Mouse (Mus musculus): ENCODE data around the gene Faf1.

Gene Faf1

DNA sequence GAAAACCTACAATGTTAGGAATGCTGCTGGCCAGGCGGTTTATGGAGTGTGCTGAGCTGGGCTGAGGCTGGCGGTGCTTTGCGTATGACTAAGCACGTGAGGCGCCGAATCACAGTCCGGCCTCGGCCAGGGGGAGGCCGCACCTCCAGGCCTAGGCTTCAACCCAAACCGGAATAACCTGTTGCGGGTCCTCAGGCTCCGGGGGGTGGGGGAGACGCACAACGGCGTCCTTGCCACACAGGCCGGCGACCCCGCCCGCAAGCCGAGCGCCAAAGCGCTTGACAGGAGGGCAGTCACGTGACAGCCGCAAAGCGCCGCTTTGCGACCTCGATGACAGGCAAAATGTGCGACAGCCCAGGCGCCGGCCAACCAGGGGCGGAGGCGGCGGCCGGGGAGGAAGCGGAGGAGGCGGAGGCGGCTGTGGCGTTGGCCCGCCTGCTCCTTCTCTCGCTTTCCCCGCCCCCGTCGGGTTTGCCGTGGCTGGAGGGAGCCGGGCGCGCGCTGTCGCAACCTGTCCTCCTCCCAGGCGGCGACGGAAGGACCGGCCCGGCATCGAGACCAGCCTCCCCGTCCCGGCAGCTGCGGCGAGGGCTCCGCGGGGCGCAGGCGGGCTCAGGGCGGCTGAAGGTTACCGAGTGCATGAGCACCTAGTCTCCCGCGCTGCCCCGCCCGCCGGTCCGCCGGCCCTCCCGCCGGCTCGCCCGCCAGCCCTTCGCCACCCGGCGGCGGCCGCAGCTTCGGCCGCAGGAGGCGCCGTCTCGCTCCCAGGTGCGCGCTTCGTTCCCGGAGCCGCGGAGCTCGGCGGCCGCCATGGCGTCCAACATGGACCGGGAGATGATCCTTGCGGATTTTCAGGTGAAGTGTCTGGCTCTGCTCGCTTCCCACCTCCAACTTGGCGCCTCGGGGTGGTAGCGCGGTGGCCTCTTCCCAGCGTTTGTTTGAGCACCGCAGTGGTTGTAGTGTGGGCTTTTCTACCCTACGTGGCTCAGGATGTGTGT is at the start of gene Faf1:
Gene Faf1 (plus strand): TSS at position 371 of the 998 bp plus-strand sequence.
- DNase-seq (ENCODE audit: low read depth in 1 of 2, low spot score in 2 of 2) = peak; percentile 94 to 97

- DNase-seq (ENCODE audit: low read depth in 1 of 2, low spot score in 2 of 2) = no peak
These were observed 46.2 kb upstream of the Faf1 start for GRCm38 (mm10) chr4:109630215-109630614.

DNA sequence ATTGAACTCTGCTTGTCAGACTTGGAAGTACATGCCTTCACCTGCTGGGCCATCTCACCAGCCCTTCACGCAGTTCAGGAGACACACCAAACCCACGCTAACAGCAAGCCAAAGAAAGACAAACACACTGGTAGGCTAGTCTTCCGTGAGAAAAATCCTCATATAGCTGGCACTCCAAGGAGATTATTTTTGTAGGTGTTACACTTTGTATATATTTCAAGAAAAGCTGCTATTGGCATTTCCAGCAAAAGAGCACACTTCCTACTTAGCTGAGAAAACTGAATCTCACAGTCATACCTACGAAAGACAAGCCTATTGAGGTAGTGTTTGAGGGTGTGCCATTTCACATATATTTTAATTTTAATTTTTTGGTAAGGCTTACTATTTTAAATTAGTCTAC is 45.4 kb upstream of the Faf1 start:
- no peak for DNase-seq (ENCODE audit: low read depth in 1 of 2, low spot score in 2 of 2)

- peak in 1 of 2 experiments; percentile 43 for DNase-seq (ENCODE audit: low read depth in 1 of 2, low spot score in 2 of 2)
These were observed 41.4 kb upstream of the Faf1 start for GRCm38 (mm10) chr4:109634971-109635370.

DNA sequence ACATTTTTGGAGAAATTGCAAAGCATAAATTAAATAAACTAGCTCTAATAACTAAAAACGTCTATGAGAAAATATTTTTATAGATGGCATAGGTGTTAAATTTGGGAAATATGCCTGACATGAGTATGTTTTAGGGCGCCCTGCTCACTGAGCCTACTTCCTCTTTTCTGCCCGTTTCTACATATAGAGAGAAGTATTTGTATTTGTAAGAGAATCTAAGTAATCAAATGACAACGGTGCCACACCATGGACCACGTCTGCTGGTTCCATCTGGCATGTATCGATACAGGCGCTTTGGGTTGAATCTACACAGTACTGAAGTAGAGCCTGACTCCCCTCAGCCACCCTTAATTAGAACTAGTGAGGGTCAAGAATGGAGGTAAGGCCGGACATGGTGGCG is 37.0 kb upstream of the Faf1 start:
- DNase-seq (ENCODE audit: low read depth in 1 of 2, low spot score in 2 of 2) = no peak

DNA sequence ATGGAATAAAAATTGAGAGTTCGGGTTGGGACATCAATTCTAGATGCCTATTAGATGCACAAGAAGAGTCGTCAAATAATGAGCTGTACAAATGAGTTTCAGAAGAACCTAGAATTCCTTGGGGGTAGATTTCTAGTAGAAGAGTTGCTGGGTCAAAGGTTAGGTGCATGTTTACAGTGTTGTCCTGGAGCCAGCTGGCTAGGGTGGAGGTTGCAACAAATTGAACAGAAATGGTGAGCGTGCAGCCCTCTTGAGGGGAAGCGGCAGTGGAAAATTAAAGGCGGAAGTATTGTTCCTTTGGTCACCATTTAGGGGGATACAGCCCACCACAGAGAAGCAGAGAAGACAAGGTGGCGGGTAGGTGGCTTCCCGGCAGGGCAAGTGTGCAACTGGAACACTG is 36.2 kb upstream of the Faf1 start:
- no peak for DNase-seq (ENCODE audit: low read depth in 1 of 2, low spot score in 2 of 2)

GRCm38 (mm10) chr4:109641451-109641850 is 34.9 kb upstream of the Faf1 start:
- no peak for DNase-seq (ENCODE audit: low read depth in 1 of 2, low spot score in 2 of 2)

- DNase-seq (ENCODE audit: low read depth in 1 of 2, low spot score in 2 of 2) = no peak
These were observed 29.1 kb upstream of the Faf1 start for GRCm38 (mm10) chr4:109647281-109647680.

DNA sequence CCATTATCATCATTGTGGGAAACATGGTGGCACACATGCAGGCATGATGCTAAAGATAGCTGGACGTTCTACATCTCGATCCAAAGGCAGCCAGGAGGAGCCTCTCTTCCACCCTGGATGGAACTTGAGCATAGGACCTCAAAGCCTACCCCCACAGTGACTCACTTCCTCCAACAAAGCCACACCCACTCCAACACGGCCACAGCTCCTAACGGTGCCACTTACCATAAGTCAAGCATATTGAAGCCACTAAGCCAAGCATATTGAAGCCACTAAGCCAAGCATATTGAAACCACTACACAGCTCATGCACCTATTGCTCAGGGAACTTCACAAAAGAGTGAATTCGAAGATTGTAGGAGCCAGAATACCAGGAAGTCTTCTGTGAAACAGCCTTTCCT is 27.1 kb upstream of the Faf1 start:
- no peak for DNase-seq (ENCODE audit: low read depth in 1 of 2, low spot score in 2 of 2)

DNA sequence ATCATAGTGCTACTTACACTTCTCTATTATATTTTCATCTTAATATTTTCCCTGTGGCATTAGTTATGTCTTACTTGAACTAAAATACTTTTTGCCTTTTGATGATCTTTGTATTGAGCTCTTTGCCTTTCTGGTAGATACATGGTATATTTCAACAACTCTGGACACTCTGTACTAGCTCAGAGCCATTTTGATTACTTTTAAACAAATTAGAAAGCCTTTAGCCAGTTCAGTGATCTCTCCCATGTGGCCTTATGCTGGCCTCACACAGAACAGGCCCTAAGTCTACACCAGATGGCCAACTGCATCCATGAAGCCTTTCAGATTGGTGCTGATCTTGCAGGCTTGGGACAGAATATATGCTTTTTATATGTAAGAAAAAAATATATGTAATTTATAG is 23.1 kb upstream of the Faf1 start:
- no peak for DNase-seq (ENCODE audit: low read depth in 1 of 2, low spot score in 2 of 2)

DNA sequence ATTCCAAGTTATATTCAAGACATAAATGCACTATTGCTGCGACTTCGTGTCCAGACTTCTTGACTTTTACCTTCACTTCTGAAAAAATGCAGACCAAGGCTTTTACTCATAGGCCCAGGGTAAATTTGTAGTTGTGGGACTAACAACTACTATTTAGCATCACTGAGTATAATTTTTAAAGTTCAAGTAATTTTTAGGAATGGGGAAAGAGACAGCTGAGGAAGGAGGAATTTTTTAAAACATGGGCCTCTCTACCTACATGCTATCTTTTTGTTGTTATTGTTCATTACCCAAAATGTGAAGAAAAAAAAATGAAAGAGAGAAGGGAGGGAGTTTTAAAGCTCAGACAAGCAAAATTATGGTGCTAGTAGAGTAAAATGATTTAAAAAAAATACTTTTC is 21.7 kb upstream of the Faf1 start:
- no peak for DNase-seq (ENCODE audit: low read depth in 1 of 2, low spot score in 2 of 2)

- DNase-seq (ENCODE audit: low read depth in 1 of 2, low spot score in 2 of 2) = no peak
These were observed 20.6 kb upstream of the Faf1 start for GRCm38 (mm10) chr4:109655738-109656137.

- DNase-seq (ENCODE audit: low read depth in 1 of 2, low spot score in 2 of 2) = no peak
These were observed 20.1 kb upstream of the Faf1 start for GRCm38 (mm10) chr4:109656301-109656700.

DNA sequence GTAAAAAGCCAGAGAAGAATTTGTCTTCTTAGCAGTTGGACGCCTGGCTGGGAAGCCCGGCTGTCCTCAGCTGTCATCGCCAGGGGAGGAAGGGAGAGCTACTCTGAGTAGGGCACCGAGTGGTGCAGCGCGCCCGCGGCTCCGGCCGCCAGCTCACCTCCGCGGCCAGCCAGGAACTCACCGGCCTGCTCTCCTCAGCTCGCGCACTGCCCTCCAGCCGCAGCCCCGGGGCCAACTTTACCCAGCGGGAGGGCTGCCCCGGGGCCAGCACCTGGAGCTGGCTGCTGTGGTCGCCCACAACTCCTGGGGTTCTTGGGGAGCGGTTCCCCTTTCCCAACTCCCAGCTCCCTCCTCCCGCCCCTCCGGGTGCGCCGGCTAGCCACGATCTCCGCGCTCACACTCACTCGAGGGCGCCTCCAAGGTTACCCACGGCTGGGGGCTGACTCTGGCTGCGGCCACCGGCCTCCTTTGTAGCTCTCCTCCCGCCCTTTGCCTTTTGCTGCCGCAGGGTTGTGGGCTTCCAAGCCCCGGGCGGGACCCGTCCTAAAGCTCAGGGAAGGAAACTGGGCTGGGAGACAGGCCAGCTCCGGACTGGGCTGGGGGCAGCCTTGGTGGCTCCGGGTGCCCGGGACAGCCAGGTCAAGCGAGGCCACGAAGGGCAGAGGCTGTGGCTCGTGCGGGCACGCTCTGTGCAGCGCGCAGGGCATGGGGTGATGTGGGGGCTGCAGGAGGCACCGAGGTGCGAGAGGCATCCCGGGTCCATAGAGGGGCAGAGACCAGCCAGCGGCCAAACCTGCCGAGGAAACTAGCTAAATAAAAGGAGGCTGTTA is 19.2 kb upstream of the Faf1 start:
- DNase-seq (ENCODE audit: low read depth in 1 of 2, low spot score in 2 of 2) = no peak

DNA sequence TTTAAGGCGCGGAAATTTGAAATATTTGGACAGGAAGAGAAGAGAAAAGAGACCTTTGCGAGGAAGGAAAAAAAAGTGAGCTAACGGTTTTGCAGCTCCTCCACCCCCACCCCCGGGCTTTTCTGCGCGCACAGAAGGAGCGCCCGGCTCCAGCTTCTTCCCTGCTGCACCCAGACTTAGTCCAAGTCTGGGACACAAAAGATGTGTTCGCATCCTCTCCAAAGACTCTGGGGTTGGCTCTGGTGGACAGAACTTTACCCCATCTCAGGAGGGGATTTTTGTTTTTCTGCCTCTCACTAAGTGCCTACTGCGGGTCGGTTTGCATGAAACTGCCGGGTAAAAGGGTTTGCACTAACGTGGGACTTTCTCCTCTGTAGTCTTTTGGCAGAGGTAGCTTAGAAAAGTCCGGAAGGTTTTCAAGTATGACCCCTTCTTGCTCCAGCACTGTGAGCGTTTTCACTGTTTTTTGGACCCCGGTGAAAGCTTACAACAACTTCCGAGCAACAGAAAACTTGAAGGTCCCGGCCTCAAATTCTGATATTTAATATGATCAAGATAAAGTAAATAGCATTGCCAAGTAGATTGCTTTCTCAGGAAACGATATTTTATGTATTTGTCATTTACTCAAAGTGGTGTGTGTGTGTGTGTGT is 18.4 kb upstream of the Faf1 start:
- DNase-seq (ENCODE audit: low read depth in 1 of 2, low spot score in 2 of 2) = no peak

DNA sequence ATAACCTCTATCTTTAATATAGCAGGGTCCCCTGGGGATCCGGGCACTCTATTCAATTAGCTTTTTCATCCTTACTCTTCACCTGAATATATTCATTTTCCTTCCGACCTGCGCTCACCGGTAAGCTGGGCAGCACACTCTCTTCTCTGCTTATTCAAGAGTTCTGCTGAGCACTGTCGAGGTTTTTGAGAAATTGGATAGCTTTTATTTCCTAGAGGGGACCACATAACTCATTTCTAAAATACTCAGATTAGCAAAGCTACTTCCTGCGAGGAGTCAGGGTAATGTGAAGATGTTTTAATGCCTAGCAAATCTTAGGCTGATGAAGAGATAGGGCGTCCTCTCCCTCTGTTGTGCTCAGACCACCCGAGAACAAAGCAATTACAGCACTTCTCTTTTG is 17.6 kb upstream of the Faf1 start:
- no peak for DNase-seq (ENCODE audit: low read depth in 1 of 2, low spot score in 2 of 2)

DNA sequence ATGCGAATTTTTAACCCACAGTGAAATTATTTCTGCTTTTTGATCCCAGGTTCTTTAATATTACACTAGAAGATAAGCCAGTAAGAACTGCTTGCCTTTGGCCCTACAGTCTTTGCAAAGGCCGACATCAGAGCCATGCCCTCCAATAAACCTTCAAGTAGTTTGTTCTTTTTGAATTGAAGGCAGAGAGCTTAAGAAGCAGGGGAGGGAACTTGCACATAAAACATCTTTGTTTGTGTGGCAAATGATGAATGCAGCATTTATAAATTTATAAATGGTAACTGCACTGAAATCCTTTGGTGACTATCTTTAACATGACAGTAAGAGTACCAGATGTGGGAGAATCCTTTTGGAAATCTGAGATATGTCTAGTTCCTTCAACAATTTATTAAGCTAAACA is 16.8 kb upstream of the Faf1 start:
- DNase-seq (ENCODE audit: low read depth in 1 of 2, low spot score in 2 of 2) = no peak

DNA sequence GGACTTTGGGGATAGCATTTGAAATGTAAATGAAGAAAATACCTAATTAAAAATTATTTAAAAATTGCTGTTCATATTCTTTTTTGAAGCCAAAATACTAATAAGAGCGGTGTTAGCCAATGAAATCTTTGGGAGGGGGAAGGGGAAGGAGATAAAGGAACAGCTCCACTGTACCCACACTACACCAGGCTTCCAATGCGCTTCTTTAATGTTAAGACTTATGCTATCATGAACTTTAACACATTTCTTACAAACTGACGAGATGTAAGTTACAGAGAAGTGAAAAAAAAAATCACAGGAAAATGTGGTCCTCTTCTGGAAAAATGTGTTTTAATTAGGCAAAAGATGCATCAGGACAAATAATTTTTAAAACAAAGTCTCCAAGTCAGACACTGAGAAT is 15.8 kb upstream of the Faf1 start:
- DNase-seq (ENCODE audit: low read depth in 1 of 2, low spot score in 2 of 2) = no peak

GRCm38 (mm10) chr4:109661183-109661582 is 15.2 kb upstream of the Faf1 start:
- DNase-seq (ENCODE audit: low read depth in 1 of 2, low spot score in 2 of 2) = no peak

- no peak for DNase-seq (ENCODE audit: low read depth in 1 of 2, low spot score in 2 of 2)
These were observed 14.1 kb upstream of the Faf1 start for GRCm38 (mm10) chr4:109662271-109662670.

GRCm38 (mm10) chr4:109664091-109664490 is 12.3 kb upstream of the Faf1 start:
- no peak for DNase-seq (ENCODE audit: low read depth in 1 of 2, low spot score in 2 of 2)

All from monocyte, adult 2 months (primary cell).